In genomic region chr5:122143543-122143942, GRCm38 (mm10) we compare ENCODE assay signal across 9 mouse cellular contexts. TPM values are rescaled to one million over a fixed set of nuclear protein-coding genes. Genes with fewer than 3 reads are reported as not detected.
DNase-seq lines count a peak whose midpoint lies in the region; ATAC-seq and TF ChIP-seq lines count a peak whose summit lies in the region.
"Had no signal": no experiment of that assay in that cellular context is flagged by ENCODE, and none has a peak within 500 bp of the region (broad histone marks: within the 10 kb centered on the region; RNA-seq: fewer than 3 reads in every experiment).

No protein-coding gene starts in this region.

- no peak overlapping the region for H3K4me2 ChIP-seq in heart, embryonic 11.5 days
- no peak overlapping the region for H3K4me2 ChIP-seq in lung, embryonic 14.5 days
- no peak overlapping the region for H3K4me2 ChIP-seq in liver, embryonic 12.5 days
- H3K4me2 ChIP-seq in midbrain, postnatal 0 days (ENCODE audit: low read depth, low read length, poor library complexity, severe bottlenecking), result no peak overlapping the region

- H3K9ac ChIP-seq in heart, embryonic 11.5 days (ENCODE audit: low read depth, low read length), result no peak overlapping the region
- no peak overlapping the region for H3K9ac ChIP-seq in lung, embryonic 14.5 days
- H3K9ac ChIP-seq in liver, embryonic 12.5 days, result no peak overlapping the region
- H3K9ac ChIP-seq in midbrain, postnatal 0 days (replicated peaks; ENCODE audit: low read length, poor library complexity, severe bottlenecking), result no peak overlapping the region

- no peak overlapping the region for H3K4me3 ChIP-seq in heart, embryonic 11.5 days (ENCODE audit: low read depth, low read length)
- no peak overlapping the region for H3K4me3 ChIP-seq in lung, embryonic 14.5 days (ENCODE audit: low read depth, low read length)
- no peak overlapping the region for H3K4me3 ChIP-seq in liver, embryonic 12.5 days
- no peak overlapping the region for H3K4me3 ChIP-seq in midbrain, postnatal 0 days (ENCODE audit: low read depth, low read length)

- peak; percentile 98 for DNase-seq in heart, adult 11 months
- DNase-seq in ZHBTc4 (ENCODE audit: low read depth, low spot score), result peak; percentile 30
- DNase-seq in heart, adult 9 months (ENCODE audit: low spot score in 2 of 2), result peak; percentile 76 to 82
- DNase-seq in lung, embryonic 14.5 days, result peak; percentile 63
- no peak for DNase-seq in midbrain, postnatal 0 days (ENCODE audit: low spot score)
- DNase-seq in neural tube, embryonic 10.5 days (ENCODE audit: extremely low spot score, low spot score), result no peak

- no peak for ATAC-seq in heart, embryonic 11.5 days (replicated peaks; ENCODE audit: insufficient number of reproducible peaks, low FRiP score, low TSS enrichment)
- no peak for ATAC-seq in lung, embryonic 14.5 days (ENCODE audit: insufficient read depth)
- no peak for ATAC-seq in liver, embryonic 12.5 days
- no peak for ATAC-seq in midbrain, postnatal 0 days (ENCODE audit: low FRiP score)

- no peak overlapping the region for H3K27ac ChIP-seq in heart, embryonic 11.5 days (ENCODE audit: low read depth, low read length)
- no peak overlapping the region for H3K27ac ChIP-seq in lung, embryonic 14.5 days (ENCODE audit: low read depth)
- H3K27ac ChIP-seq in liver, embryonic 12.5 days, result no peak overlapping the region
- no peak overlapping the region for H3K27ac ChIP-seq in midbrain, postnatal 0 days (ENCODE audit: low read depth, low read length)

- no peak for TF ChIP-seq CTCF in lung, embryonic 14.5 days (IDR thresholded peaks at IDR 0.05; ENCODE audit: low read depth)
- no peak for TF ChIP-seq CTCF in midbrain, postnatal 0 days (IDR thresholded peaks at IDR 0.05)

- no peaks in the 10 kb centered on the region for H3K27me3 ChIP-seq in heart, embryonic 11.5 days (ENCODE audit: control insufficient read depth, insufficient read depth, low read length)
- no peaks in the 10 kb centered on the region for H3K27me3 ChIP-seq in lung, embryonic 14.5 days (ENCODE audit: insufficient read depth, low read length)
- peaks cover 9% of the 10 kb centered on the region; the same call in 1 of the 2 replicates for H3K27me3 ChIP-seq in liver, embryonic 12.5 days (replicated peaks)
- no peaks in the 10 kb centered on the region for H3K27me3 ChIP-seq in midbrain, postnatal 0 days (ENCODE audit: insufficient read depth, low read length)

- H3K4me1 ChIP-seq in heart, embryonic 11.5 days (ENCODE audit: control insufficient read depth, insufficient read depth, low read length), result peaks cover 10% of the 10 kb centered on the region
- peaks cover 11% of the 10 kb centered on the region; the same call in 1 of the 2 replicates for H3K4me1 ChIP-seq in lung, embryonic 14.5 days (ENCODE audit: insufficient read depth)
- H3K4me1 ChIP-seq in liver, embryonic 12.5 days, result peaks cover 43% of the 10 kb centered on the region
- H3K4me1 ChIP-seq in midbrain, postnatal 0 days (ENCODE audit: insufficient read depth, low read length), result no peaks in the 10 kb centered on the region

- WGBS in heart, embryonic 11.5 days (ENCODE audit: insufficient replicate concordance), result 64% methylated on average over 15 of the region's 15 CpGs
- 65% methylated on average over 15 of the region's 15 CpGs for WGBS in lung, embryonic 14.5 days
- WGBS in liver, embryonic 12.5 days (ENCODE audit: insufficient replicate concordance), result 72% methylated on average over 15 of the region's 15 CpGs
- 85% methylated on average over 15 of the region's 15 CpGs for WGBS in midbrain, postnatal 0 days

- no peaks in the 10 kb centered on the region for H3K36me3 ChIP-seq in heart, embryonic 11.5 days (ENCODE audit: control insufficient read depth, insufficient read depth, low read length)
- no peaks in the 10 kb centered on the region for H3K36me3 ChIP-seq in lung, embryonic 14.5 days (ENCODE audit: insufficient read depth)
- H3K36me3 ChIP-seq in liver, embryonic 12.5 days, result no peaks in the 10 kb centered on the region
- no peaks in the 10 kb centered on the region for H3K36me3 ChIP-seq in midbrain, postnatal 0 days (ENCODE audit: insufficient read depth, low read length)
- H3K36me3 ChIP-seq: G1E had no signal

- H3K9me3 ChIP-seq in heart, embryonic 11.5 days (replicated peaks; ENCODE audit: control insufficient read depth, low read length), result no peaks in the 10 kb centered on the region
- no peaks in the 10 kb centered on the region for H3K9me3 ChIP-seq in lung, embryonic 14.5 days (ENCODE audit: low read depth, low read length)
- no peaks in the 10 kb centered on the region for H3K9me3 ChIP-seq in liver, embryonic 12.5 days (replicated peaks)
- H3K9me3 ChIP-seq in midbrain, postnatal 0 days (ENCODE audit: low read length), result no peaks in the 10 kb centered on the region
- H3K9me3 ChIP-seq: G1E had no signal

RNA-seq across cellular contexts. Expression of gene Ccdc63, which starts 2.9 kb away (rescaled TPM):
- polyA plus RNA-seq in heart, embryonic 11.5 days (2014; fragmentation: Nextera tagmentation; extraction: Ambion mirVana), result 0.47 and 0.51 TPM in 2 replicates
- 0.33 TPM in 1 of 2 replicates, not detected in the other for polyA plus RNA-seq in lung, embryonic 14.5 days (2014; fragmentation: Nextera tagmentation; extraction: Ambion mirVana)
- polyA plus RNA-seq in liver, embryonic 12.5 days (2016; fragmentation: Nextera tagmentation; extraction: Ambion mirVana), result not detected in 2 replicates
- total RNA-seq in midbrain, postnatal 0 days (2014; rRNA removed), result 0.52 TPM in 1 of 2 replicates, not detected in the other
- polyA plus RNA-seq in midbrain, postnatal 0 days (2015; fragmentation: Nextera tagmentation; extraction: Ambion mirVana), result not detected in 2 replicates
- polyA plus RNA-seq: G1E had no signal

RNA-seq across cellular contexts. Expression of gene Ppp1cc, which starts 14.5 kb away (rescaled TPM):
- 216 and 225 TPM in 2 replicates for polyA plus RNA-seq in heart, embryonic 11.5 days (2014; fragmentation: Nextera tagmentation; extraction: Ambion mirVana)
- 276 and 293 TPM in 2 replicates for polyA plus RNA-seq in lung, embryonic 14.5 days (2014; fragmentation: Nextera tagmentation; extraction: Ambion mirVana)
- 228 and 229 TPM in 2 replicates for polyA plus RNA-seq in liver, embryonic 12.5 days (2016; fragmentation: Nextera tagmentation; extraction: Ambion mirVana)
- 206 and 221 TPM in 2 replicates for total RNA-seq in midbrain, postnatal 0 days (2014; rRNA removed)
- polyA plus RNA-seq in midbrain, postnatal 0 days (2015; fragmentation: Nextera tagmentation; extraction: Ambion mirVana), result 154 and 164 TPM in 2 replicates

RNA-seq across cellular contexts. Expression of gene Myl2, which starts 42.8 kb away (rescaled TPM):
- 6,790 and 6,847 TPM in 2 replicates for polyA plus RNA-seq in heart, embryonic 11.5 days (2014; fragmentation: Nextera tagmentation; extraction: Ambion mirVana)
- polyA plus RNA-seq in lung, embryonic 14.5 days (2014; fragmentation: Nextera tagmentation; extraction: Ambion mirVana), result 0.42 and 2.4 TPM in 2 replicates
- 0.35 and 2.5 TPM in 2 replicates for polyA plus RNA-seq in liver, embryonic 12.5 days (2016; fragmentation: Nextera tagmentation; extraction: Ambion mirVana)
- 0.55 and 0.99 TPM in 2 replicates for total RNA-seq in midbrain, postnatal 0 days (2014; rRNA removed)
- 4.4 and 4.6 TPM in 2 replicates for polyA plus RNA-seq in midbrain, postnatal 0 days (2015; fragmentation: Nextera tagmentation; extraction: Ambion mirVana)
- total RNA-seq: G1E had no signal
- polyA plus RNA-seq: G1E had no signal

Comparison
In these comparisons a context has a peak if more than half of its experiments do, and no peak if none do; other contexts are left out.
1. DNase-seq: peak in heart, adult 11 months (single experiment), ZHBTc4 (single experiment), heart, adult 9 months (2 of 2) and lung, embryonic 14.5 days (single experiment); none in midbrain, postnatal 0 days (single experiment) and neural tube, embryonic 10.5 days (single experiment).
2. RNA of gene Myl2, which starts 42.8 kb away (polyA plus RNA-seq): 6,790 to 6,847 TPM in heart, embryonic 11.5 days; 4.4 to 4.6 TPM in midbrain, postnatal 0 days, 0.42 to 2.4 TPM in lung, embryonic 14.5 days and 0.35 to 2.5 TPM in liver, embryonic 12.5 days; every median in the first group is over 1,000 times any median in the second.